Mouse (Mus musculus) kidney, postnatal 4 days (tissue): ENCODE data around the gene Efcab9.
A peak's percentile ranks its signal among the peaks of the same experiment; 100 is the strongest.

Experiments used
- DNase-seq, 2 experiments: peaks; one replicate each; pipeline ENCODE4 v3.0.0; 2021; ENCODE audit warnings: mixed read lengths in 2 of 2

The Efcab9 gene

DNA sequence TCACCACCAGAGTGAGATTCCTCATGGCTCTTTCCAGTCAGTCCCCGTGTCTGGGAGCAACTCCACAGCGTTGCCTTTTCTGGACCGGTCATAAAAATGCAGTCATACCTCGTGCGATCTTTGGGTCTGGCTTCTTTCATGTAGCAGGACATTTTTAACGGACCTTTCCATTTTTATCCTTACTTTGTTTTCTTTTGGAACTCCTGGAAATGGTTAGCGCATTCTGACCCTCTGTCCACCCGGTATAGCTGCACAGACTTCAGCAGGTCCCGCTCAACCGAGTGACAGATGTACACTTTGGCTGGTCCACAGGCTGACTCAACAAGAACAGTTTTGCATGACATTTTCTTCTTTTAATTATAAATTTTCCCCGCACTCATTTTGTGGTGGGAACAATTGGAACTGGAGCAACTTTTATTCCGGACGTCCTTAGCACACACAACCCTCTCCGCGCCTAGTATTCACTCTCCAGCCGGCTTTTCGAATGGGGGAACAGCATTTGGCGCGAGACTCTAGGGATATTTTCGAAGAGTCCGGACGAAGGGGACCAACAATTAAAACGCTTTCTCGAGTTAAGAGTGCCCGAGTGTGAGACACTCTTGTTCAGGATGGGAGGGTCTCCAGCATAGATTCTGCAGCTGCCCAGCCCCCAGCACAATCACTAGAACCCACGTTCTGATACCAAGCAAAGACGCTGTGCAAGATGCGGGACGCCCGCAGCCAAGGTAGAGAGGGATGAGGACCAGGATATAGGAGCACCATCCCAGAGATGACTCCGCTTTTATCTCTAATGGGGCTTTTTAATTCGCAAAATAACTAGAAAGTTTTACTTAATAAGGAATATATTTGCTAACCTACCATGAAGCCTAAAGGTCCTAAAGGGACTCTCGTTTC is at the start of gene Efcab9:
TSS of gene Efcab9 (minus strand) at position 211 of the 894 bp plus-strand sequence.
- DNase-seq, result peak in 1 of 2 experiments; percentile 15

GRCm38 (mm10) chr11:32581031-32581430 is 49.1 kb upstream of the Efcab9 start:
- no peak for DNase-seq

- DNase-seq, result peak; percentile 41 to 69
Observed at GRCm38 (mm10) chr11:32580305-32580947, 48.5 kb upstream of the Efcab9 start.

DNA sequence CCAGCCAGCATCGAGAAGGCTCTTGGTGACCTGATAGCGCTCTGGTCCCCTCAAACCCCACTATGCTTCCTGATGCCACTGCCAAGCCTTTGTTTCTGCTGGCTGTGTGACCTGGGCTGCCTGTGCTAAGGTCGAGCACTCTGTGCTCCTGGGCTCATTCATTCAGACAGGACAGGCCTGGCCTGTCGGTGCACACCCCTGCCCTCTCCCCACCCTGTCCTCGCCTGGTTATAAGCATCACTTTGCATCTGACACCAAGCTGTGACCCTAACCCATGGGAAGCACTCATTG is 44.8 kb upstream of the Efcab9 start:
- no peak for DNase-seq

DNA sequence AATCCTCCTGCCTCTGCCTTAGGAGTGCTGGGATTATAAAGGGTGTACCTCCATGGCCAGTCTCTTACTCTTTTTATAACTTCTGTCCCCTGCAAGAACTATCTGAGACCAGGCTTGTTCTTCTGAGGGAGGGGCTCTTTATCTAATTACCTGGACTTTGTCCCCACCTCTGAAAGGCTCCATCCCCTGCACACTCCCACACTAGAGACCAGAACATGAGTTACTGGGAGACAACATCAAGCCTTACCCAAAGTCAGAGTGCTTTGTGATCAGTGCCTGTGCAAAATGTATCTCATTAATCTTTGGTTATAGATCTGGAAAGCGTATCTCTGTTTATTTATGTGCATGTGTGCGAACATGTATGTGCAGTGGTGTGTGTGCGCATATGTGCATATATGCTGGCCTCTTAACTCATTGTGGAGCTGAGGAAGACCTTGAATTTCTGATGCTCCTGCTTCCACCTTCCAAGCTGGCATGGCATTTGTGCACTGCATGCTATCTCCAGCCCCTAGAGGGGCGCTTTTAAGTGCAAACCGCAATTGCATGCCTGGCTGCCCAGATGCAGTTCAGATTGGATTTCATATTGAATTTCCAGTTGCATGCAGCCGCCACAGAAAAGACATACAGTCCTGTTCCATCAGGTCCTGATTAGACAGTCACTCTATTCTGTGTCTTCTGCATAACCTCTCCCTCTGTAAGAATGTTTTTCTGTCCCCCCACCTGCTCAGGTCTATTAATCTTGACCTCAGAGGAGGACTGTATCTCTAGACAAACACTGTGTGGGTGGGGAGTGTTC is 44.3 kb upstream of the Efcab9 start:
- DNase-seq, result no peak

DNA sequence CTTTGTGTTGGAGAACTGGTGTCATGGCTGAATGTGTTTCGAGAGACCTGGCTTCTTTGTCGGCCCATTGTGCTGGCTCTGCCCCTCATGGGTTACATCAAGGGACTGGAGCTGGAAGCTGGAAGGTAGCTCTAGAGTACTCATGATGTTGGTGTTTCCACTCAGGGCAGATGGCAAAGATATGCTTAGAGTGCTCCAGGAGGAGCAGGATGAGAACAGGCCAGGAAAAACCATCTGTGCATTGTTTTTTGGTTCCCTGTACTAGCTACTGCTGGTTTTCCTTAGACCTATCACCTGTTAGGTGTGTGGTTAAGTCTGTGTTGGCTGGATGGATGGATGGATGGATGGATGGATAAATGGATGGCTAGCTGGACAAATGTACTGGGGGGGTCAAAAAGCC is 41.8 kb upstream of the Efcab9 start:
- no peak for DNase-seq

- DNase-seq, result no peak
Observed at GRCm38 (mm10) chr11:32571103-32571502, 39.2 kb upstream of the Efcab9 start.

GRCm38 (mm10) chr11:32568637-32569293 is 36.9 kb upstream of the Efcab9 start:
- DNase-seq, result no peak

- DNase-seq, result no peak
Observed at GRCm38 (mm10) chr11:32568060-32568459, 36.2 kb upstream of the Efcab9 start.

DNA sequence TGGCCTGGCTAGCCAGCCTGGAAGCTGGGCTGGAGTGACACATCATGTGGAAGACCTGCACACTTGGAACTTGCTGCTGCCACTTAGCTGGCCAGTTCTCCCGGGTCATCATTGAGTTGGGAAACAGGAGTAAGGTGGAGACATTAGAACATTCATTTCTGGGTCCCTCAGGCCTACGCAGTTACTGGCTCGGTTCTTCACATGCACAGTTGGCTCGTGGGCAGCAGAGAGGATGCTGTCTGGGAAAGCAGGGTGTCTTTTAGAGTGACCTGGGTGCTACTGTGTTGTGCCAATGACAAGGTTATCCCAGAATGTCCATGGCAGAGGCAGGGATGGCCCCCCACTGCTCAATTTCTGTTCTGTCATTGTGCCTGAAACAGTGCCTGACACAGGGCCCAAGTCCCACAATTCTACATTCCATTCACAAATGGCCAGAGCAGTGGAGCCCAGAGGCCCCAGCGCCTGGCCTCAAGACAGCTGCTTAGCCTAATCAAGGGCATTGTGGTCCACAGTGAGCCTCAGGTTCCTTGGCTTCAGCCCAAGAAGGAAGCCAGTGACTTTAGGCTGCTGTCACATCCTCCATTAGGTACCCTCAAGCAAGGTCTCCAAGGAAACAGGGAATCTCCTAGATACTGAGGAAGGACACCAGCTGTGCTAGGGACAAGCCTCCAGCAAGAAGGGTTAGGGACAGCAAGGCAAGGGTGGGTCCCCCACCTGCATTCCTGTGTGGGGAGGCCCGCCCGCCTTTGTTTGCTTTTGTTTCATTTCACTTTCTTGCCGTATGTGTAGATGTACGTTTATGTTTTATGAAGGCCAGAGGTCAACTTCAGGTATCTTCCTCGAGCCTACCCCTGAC is 35.3 kb upstream of the Efcab9 start:
- DNase-seq, result no peak

DNA sequence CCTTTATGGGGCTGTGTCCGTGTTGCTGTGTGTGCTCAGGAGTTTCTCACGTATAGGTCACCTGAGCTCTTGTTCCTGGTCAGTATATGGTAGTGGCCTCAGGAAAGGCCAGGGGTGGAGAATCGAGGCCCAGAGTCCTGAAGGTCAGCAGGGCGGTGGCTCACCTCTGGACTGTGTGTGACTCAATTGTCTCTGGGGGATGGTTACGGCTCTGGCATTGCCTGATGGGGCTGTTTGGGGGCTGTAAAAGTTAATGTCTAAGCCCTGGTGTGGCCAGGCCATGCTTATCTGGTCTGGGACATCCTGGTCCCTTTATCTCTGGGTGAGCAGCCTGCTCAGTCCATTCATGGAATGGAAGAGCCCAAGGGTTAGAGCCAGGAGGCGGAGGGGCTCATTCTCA is 34.3 kb upstream of the Efcab9 start:
- DNase-seq, result no peak

DNA sequence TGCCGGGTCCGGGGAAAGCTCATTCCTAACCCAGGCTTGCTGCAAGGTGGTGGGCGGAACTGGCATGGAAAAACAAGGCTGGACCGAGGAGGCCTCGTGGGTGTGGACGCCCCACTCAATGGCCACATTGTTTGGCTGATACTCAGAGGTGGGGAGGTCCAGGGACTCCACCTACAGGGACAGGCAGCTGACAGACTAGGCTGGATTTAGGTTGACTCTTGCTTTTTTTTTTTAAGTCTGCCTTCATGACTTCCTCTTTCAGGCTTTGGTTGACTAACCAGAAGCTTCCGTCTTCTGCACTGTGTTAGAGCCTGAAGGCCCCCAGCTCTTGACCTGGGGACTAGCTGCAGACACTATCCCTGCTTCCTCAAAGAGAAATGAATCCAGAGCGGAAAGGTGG is 33.2 kb upstream of the Efcab9 start:
- DNase-seq, result peak in 1 of 2 experiments; percentile 44

- peak in 1 of 2 experiments; percentile 31 for DNase-seq
Observed at GRCm38 (mm10) chr11:32564629-32565028, 32.7 kb upstream of the Efcab9 start.

DNA sequence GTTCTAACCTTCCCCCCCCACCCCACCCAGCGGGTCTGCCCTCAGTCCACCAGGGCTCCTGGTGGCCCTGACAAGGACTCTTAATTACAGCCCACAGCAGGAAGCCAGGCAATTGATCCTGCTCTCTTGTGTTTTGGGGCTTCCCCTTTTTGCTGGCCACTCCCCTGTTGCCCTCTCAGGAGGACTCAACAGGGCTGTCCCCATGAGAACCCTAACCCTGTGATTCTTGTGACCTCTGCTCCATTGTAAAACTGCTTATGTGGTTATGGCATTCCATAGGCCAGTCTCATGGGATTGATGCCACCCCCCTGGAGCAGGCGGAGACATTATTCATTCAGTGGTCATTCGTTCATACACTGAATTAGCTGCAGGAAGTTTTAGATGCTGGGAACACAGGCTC is 31.8 kb upstream of the Efcab9 start:
- no peak for DNase-seq

GRCm38 (mm10) chr11:32562706-32563105 is 30.8 kb upstream of the Efcab9 start:
- no peak for DNase-seq

GRCm38 (mm10) chr11:32561465-32562355 is 29.8 kb upstream of the Efcab9 start:
- peak in 1 of 2 experiments; percentile 31 for DNase-seq

DNA sequence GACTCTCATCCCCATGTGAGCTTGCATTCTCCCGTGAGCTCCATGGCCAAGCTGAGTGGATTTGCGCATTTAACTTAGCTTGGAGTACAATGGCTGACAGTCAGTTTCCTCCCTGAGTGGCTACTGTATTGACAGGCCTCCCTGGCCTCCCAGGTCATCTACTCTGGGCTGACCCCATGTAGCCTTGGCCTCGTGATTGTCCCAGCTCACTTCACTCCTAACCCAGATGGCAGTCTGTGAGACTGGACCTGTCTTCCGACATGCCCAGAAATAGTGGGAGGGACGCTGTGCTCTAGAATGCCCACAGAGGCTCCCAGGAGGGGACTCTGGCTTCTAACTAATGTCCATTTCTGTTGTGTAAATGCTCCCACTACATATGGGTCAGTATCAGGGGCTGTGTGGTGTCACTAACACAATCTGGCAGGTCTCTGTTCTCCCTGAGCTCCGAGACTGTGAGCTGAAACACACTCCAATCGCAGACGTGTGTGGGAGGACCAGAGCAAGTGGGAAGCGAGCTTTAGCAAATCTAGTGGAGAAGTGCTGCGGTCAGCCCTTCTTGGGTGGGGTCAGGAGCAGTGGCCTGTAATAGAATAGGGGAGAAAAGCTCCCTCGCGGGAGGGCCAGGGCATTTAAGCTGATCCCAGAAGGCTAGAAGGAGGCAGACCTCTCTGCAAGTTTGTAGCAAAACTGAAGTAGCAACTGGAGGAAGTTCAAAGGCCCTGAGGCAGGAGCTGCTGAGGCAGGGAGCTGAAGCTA is 28.3 kb upstream of the Efcab9 start:
- no peak for DNase-seq

DNA sequence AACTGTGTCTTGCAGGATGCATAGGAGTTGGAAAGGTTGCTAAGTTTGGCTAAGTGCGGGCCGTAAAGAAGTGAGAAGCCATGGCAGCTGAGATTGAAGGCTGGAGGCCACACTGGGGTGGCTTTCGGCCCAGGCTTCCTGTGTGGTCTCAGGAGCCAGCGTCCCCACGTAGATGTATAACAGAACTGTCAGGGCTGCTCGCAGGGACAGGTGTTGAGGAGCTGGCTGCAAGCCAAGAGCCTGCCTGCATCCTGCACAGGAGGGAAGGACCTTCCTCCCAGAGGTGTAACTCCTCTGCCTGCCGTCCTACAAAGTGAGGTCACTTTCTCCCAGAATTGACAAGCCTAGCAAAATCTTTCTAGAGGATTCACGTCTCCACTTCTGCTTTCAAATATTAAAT is 26.8 kb upstream of the Efcab9 start:
- peak; percentile 56 to 66 for DNase-seq

DNA sequence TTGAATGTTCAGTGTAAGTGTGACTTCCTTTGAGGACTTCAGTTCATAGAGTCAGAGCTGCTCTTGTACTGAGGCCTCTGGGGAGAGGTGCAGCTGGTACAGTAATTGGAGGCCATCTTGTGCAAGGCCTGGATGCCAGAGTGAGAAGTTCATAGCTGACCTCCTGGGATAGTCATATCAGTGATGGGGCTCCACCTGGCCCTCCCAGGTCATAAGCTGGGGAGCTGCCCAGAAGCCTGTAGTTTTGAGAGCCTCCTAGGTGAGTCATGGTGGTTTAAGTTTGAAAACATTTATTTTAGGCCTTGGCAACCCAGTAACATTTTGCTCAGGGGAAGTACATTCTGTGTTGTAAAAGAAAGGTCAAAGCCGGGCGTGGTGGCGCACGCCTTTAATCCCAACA is 26.1 kb upstream of the Efcab9 start:
- DNase-seq, result no peak

GRCm38 (mm10) chr11:32556333-32556990 is 24.6 kb upstream of the Efcab9 start:
- DNase-seq, result no peak
